Mouse (Mus musculus) liver, embryonic 15.5 days (tissue): Measurements from ENCODE around the gene Pmp22. TPM values are rescaled to one million over a fixed set of nuclear protein-coding genes. Genes with fewer than 3 reads are reported as not detected.

Source experiments
- ATAC-seq: fragments of 200-750 bp; cut with Nextera tagmentation; 2 replicates; pipeline ENCODE4 v1.8.0; 2017; ENCODE audit warnings: moderate number of reproducible peaks, mild to moderate bottlenecking, moderate library complexity; ENCODE audit not compliant: insufficient read depth
- H3K27ac ChIP-seq: fragments of 300-500 bp; sonication (generic); replicated peaks from 2 replicates; pipeline ENCODE4 v1.5.1; 2015; ENCODE audit warnings: mild to moderate bottlenecking, inconsistent platforms
- H3K27me3 ChIP-seq: fragments of 300-500 bp; sonication (generic); 2 replicates; pipeline ENCODE4 v1.6.1; 2015; ENCODE audit warnings: mild to moderate bottlenecking, inconsistent platforms
- H3K36me3 ChIP-seq: fragments of 300-500 bp; sonication (generic); replicated peaks from 2 replicates; pipeline ENCODE4 v1.6.1; 2015; ENCODE audit warnings: moderate library complexity, mild to moderate bottlenecking, inconsistent platforms
- H3K4me1 ChIP-seq: fragments of 300-500 bp; sonication (generic); replicated peaks from 2 replicates; pipeline ENCODE4 v1.6.1; 2015; ENCODE audit warnings: inconsistent platforms
- H3K4me2 ChIP-seq: fragments of 300-500 bp; sonication (generic); 2 replicates; pipeline ENCODE4 v1.6.1; 2015; ENCODE audit warnings: moderate library complexity, mild to moderate bottlenecking, inconsistent platforms
- H3K4me3 ChIP-seq: fragments of 300-500 bp; sonication (generic); replicated peaks from 2 replicates; pipeline ENCODE4 v1.5.1; 2015; ENCODE audit warnings: mild to moderate bottlenecking, inconsistent platforms
- H3K9ac ChIP-seq: fragments of 300-500 bp; sonication (generic); 2 replicates; pipeline ENCODE4 v1.6.1; 2015; ENCODE audit warnings: moderate library complexity, mild to moderate bottlenecking, inconsistent platforms
- H3K9me3 ChIP-seq: fragments of 300-500 bp; sonication (generic); replicated peaks from 2 replicates; pipeline ENCODE4 v1.6.1; 2016; ENCODE audit warnings: inconsistent platforms
- WGBS: fragments of 180-500 bp; shearing (Covaris S2); methylation state at CpG from one replicate; pipeline ENCODE4 v1.1.7; 2015; ENCODE audit warnings: mixed read lengths; ENCODE audit not compliant: insufficient replicate concordance; 5-methylcytosine and 5-hydroxymethylcytosine counted together
- polyA plus RNA-seq: library from polyadenylated mRNA; unstranded; fragments of >200 nt; fragmentation: Nextera tagmentation; extraction: Ambion mirVana; gene quantifications from 2 replicates; pipeline ENCODE4 v1.2.1, GENCODE M21; 2015

Gene Pmp22
- polyA plus RNA-seq, 1 experiment from 2014 or later: 18.8 TPM

GRCm38 (mm10) chr11:63180262-63181101 is 51.7 kb downstream of the Pmp22 start:
- no peak overlapping the region for H3K9ac ChIP-seq
- no peaks in the 10 kb centered on the region for H3K4me1 ChIP-seq
- no peak overlapping the region for H3K27ac ChIP-seq
- no peaks in the 10 kb centered on the region for H3K36me3 ChIP-seq
- no peak overlapping the region for H3K4me3 ChIP-seq
- 51% methylated on average over 7 of the region's 7 CpGs for WGBS
- no peaks in the 10 kb centered on the region for H3K9me3 ChIP-seq
- no peaks in the 10 kb centered on the region for H3K27me3 ChIP-seq
- no peak for ATAC-seq
- no peak overlapping the region for H3K4me2 ChIP-seq

- 66% methylated on average over 7 of the region's 7 CpGs for WGBS
- Histone ChIP-seq H3K36me3 (no peaks in the 10 kb centered on the region), H3K27ac (no peak overlapping the region)
These were observed 60.0 kb downstream of the Pmp22 start for GRCm38 (mm10) chr11:63188803-63189202.

GRCm38 (mm10) chr11:63198070-63198469 is 69.3 kb downstream of the Pmp22 start:
- Histone ChIP-seq H3K27me3 (no peaks in the 10 kb centered on the region), H3K4me3 (no peak overlapping the region), H3K36me3 (no peaks in the 10 kb centered on the region), H3K9ac (no peak overlapping the region), H3K4me2 (no peak overlapping the region), H3K9me3 (no peaks in the 10 kb centered on the region), H3K4me1 (no peaks in the 10 kb centered on the region), H3K27ac (no peak overlapping the region)
- no peak for ATAC-seq
- WGBS: 36% methylated on average over 4 of the region's 4 CpGs

More at GRCm38 (mm10) chr11:63188803-63189202, 60.0 kb downstream of the Pmp22 start:
- Histone ChIP-seq H3K9ac (no peak overlapping the region), H3K4me2 (no peak overlapping the region), H3K9me3 (no peaks in the 10 kb centered on the region), H3K27me3 (no peaks in the 10 kb centered on the region), H3K4me1 (no peaks in the 10 kb centered on the region), H3K4me3 (no peak overlapping the region)
- ATAC-seq: no peak

- Histone ChIP-seq H3K27me3 (no peaks in the 10 kb centered on the region), H3K4me3 (no peak overlapping the region), H3K27ac (no peak overlapping the region), H3K4me2 (no peak overlapping the region), H3K9me3 (no peaks in the 10 kb centered on the region), H3K36me3 (no peaks in the 10 kb centered on the region), H3K4me1 (no peaks in the 10 kb centered on the region), H3K9ac (no peak overlapping the region)
- 61% methylated on average over 3 of the region's 3 CpGs for WGBS
- no peak for ATAC-seq
These were observed 73.3 kb downstream of the Pmp22 start for GRCm38 (mm10) chr11:63201989-63202535.

Other genes with a start within 250 kb of the Pmp22 start
- gene Tvp23b, start 249.5 kb upstream of the Pmp22 start, polyA plus RNA-seq: 27.0 and 29.6 TPM in 2 replicates
- not detected in 2 replicates for gene Cdrt4, start 177.8 kb upstream of the Pmp22 start, polyA plus RNA-seq
- not detected in 2 replicates for gene Tekt3, start 67.3 kb upstream of the Pmp22 start, polyA plus RNA-seq